Mouse (Mus musculus): Measurements from ENCODE around the gene Syngap1. TPM values are rescaled to one million over a fixed set of nuclear protein-coding genes. Genes with fewer than 3 reads are reported as not detected.

Syngap1 gene
- polyA plus RNA-seq, 1 experiment from 2014 or later, result 2.2 TPM

GRCm38 (mm10) chr17:27011998-27012672, 71.1 kb downstream of the Syngap1 start:
- no peak for ATAC-seq (ENCODE audit: insufficient number of reproducible peaks, low FRiP score, low TSS enrichment, low read depth)
- Histone ChIP-seq H3K27me3 (no peaks in the 10 kb centered on the region), H3K36me3 (no peaks in the 10 kb centered on the region), H3K27ac (replicated peaks) (no peak overlapping the region), H3K4me1 (peaks cover 1% of the 10 kb centered on the region; the same call in 1 of the 2 replicates), H3K4me3 (replicated peaks) (no peak overlapping the region), H3K4me2 (replicated peaks) (no peak overlapping the region), H3K9ac (no peak overlapping the region), H3K9me3 (replicated peaks) (no peaks in the 10 kb centered on the region)
- 54% methylated on average over 14 of the region's 14 CpGs for WGBS

- H3K27ac ChIP-seq (replicated peaks), result no peak overlapping the region
- H3K4me2 ChIP-seq (replicated peaks), result no peak overlapping the region
- H3K9me3 ChIP-seq (replicated peaks), result no peaks in the 10 kb centered on the region
- H3K27me3 ChIP-seq, result no peaks in the 10 kb centered on the region
- no peak overlapping the region for H3K4me3 ChIP-seq (replicated peaks)
- no peak for ATAC-seq (ENCODE audit: insufficient number of reproducible peaks, low FRiP score, low TSS enrichment, low read depth)
- H3K4me1 ChIP-seq, result peaks cover 8% of the 10 kb centered on the region; the same call in 1 of the 2 replicates
- no peaks in the 10 kb centered on the region for H3K36me3 ChIP-seq
- 44% methylated on average over 6 of the region's 6 CpGs for WGBS
- no peak overlapping the region for H3K9ac ChIP-seq
Measured at GRCm38 (mm10) chr17:27012909-27013308, 71.9 kb downstream of the Syngap1 start.

GRCm38 (mm10) chr17:27017564-27018499, 76.8 kb downstream of the Syngap1 start:
- Histone ChIP-seq H3K36me3 (peaks cover 34% of the 10 kb centered on the region), H3K4me3 (replicated peaks) (peak overlapping the region; percentile 56), H3K4me1 (peaks cover 15% of the 10 kb centered on the region), H3K4me2 (replicated peaks) (peak overlapping the region; percentile 70), H3K27ac (replicated peaks) (peak overlapping the region; percentile 72), H3K9ac (peak overlapping the region; percentile 33), H3K9me3 (replicated peaks) (no peaks in the 10 kb centered on the region), H3K27me3 (no peaks in the 10 kb centered on the region)
- peak; percentile 73 for ATAC-seq (ENCODE audit: insufficient number of reproducible peaks, low FRiP score, low TSS enrichment, low read depth)
- WGBS, result 5% methylated on average over 34 of the region's 34 CpGs

GRCm38 (mm10) chr17:27018555-27019196, 77.6 kb downstream of the Syngap1 start:
- Histone ChIP-seq H3K9ac (peak overlapping the region; percentile 33), H3K9me3 (replicated peaks) (no peaks in the 10 kb centered on the region), H3K27me3 (no peaks in the 10 kb centered on the region), H3K4me3 (replicated peaks) (peak overlapping the region; percentile 56), H3K27ac (replicated peaks) (peak overlapping the region; percentile 72), H3K4me2 (replicated peaks) (peak overlapping the region; percentile 70), H3K4me1 (peaks cover 15% of the 10 kb centered on the region), H3K36me3 (peaks cover 38% of the 10 kb centered on the region)
- 34% methylated on average over 12 of the region's 12 CpGs for WGBS
- ATAC-seq (ENCODE audit: insufficient number of reproducible peaks, low FRiP score, low TSS enrichment, low read depth), result no peak

GRCm38 (mm10) chr17:27021076-27021475, 80.0 kb downstream of the Syngap1 start:
- Histone ChIP-seq H3K9ac (no peak overlapping the region), H3K9me3 (replicated peaks) (no peaks in the 10 kb centered on the region), H3K4me3 (replicated peaks) (no peak overlapping the region), H3K36me3 (peaks cover 60% of the 10 kb centered on the region), H3K4me1 (peaks cover 15% of the 10 kb centered on the region), H3K27me3 (no peaks in the 10 kb centered on the region), H3K27ac (replicated peaks) (no peak overlapping the region), H3K4me2 (replicated peaks) (no peak overlapping the region)
- ATAC-seq (ENCODE audit: insufficient number of reproducible peaks, low FRiP score, low TSS enrichment, low read depth), result no peak
- WGBS, result 87% methylated on average over 14 of the region's 14 CpGs

GRCm38 (mm10) chr17:27021736-27022135, 80.7 kb downstream of the Syngap1 start:
- no peak for ATAC-seq (ENCODE audit: insufficient number of reproducible peaks, low FRiP score, low TSS enrichment, low read depth)
- H3K4me3 ChIP-seq (replicated peaks), result no peak overlapping the region
- WGBS, result 83% methylated on average over 9 of the region's 9 CpGs
- peaks cover 61% of the 10 kb centered on the region for H3K36me3 ChIP-seq
- no peak overlapping the region for H3K9ac ChIP-seq
- no peak overlapping the region for H3K4me2 ChIP-seq (replicated peaks)
- H3K9me3 ChIP-seq (replicated peaks), result no peaks in the 10 kb centered on the region
- H3K27me3 ChIP-seq, result no peaks in the 10 kb centered on the region
- peaks cover 15% of the 10 kb centered on the region for H3K4me1 ChIP-seq
- H3K27ac ChIP-seq (replicated peaks), result no peak overlapping the region

Small RNAs within 50 kb of the gene (microRNA-seq; reads per million reads assigned to microRNA genes)
- gene Gm27775 (ENCODE audit: borderline number of aligned reads) (not detected), gene Mir3083 (ENCODE audit: borderline number of aligned reads) (0.52 reads per million), gene Mir6968 (ENCODE audit: borderline number of aligned reads) (not detected)

Other genes starting within 250 kb of the Syngap1 start
- 7.5 and 9.3 TPM in 2 replicates for gene Crebrf, start 225.6 kb upstream of the Syngap1 start, polyA plus RNA-seq (2015; fragmentation: Nextera tagmentation; extraction: Ambion mirVana)
- gene Bnip1, start 160.2 kb upstream of the Syngap1 start, polyA plus RNA-seq (2015; fragmentation: Nextera tagmentation; extraction: Ambion mirVana), result 47.8 and 49.6 TPM in 2 replicates
- 8.8 and 11.4 TPM in 2 replicates for gene Nkx2-5, start 96.2 kb upstream of the Syngap1 start, polyA plus RNA-seq (2015; fragmentation: Nextera tagmentation; extraction: Ambion mirVana)
- gene Kifc5b, start 24.2 kb upstream of the Syngap1 start, polyA plus RNA-seq (2015; fragmentation: Nextera tagmentation; extraction: Ambion mirVana), result 6.5 and 7.4 TPM in 2 replicates
- 13.6 and 17.4 TPM in 2 replicates for gene Phf1, start 8.2 kb upstream of the Syngap1 start, polyA plus RNA-seq (2015; fragmentation: Nextera tagmentation; extraction: Ambion mirVana)
- gene Cuta, start 1.7 kb upstream of the Syngap1 start, polyA plus RNA-seq (2015; fragmentation: Nextera tagmentation; extraction: Ambion mirVana), result 172 and 180 TPM in 2 replicates
- gene Zbtb9, start 31.9 kb downstream of the Syngap1 start, polyA plus RNA-seq (2015; fragmentation: Nextera tagmentation; extraction: Ambion mirVana), result 13.8 and 15.6 TPM in 2 replicates
- gene Bak1, start 87.8 kb downstream of the Syngap1 start, polyA plus RNA-seq (2015; fragmentation: Nextera tagmentation; extraction: Ambion mirVana), result 5.6 and 7.3 TPM in 2 replicates
- 5.3 TPM in 2 replicates for gene Itpr3, start 116.1 kb downstream of the Syngap1 start, polyA plus RNA-seq (2015; fragmentation: Nextera tagmentation; extraction: Ambion mirVana)
- 301 and 312 TPM in 2 replicates for gene Uqcc2, start 192.7 kb downstream of the Syngap1 start, polyA plus RNA-seq (2015; fragmentation: Nextera tagmentation; extraction: Ambion mirVana)
- gene Ip6k3, start 226.5 kb downstream of the Syngap1 start, polyA plus RNA-seq (2015; fragmentation: Nextera tagmentation; extraction: Ambion mirVana), result 0.81 and 0.91 TPM in 2 replicates

Measured in embryonic facial prominence, embryonic 15.5 days (tissue).